In the genomic region with DNA sequence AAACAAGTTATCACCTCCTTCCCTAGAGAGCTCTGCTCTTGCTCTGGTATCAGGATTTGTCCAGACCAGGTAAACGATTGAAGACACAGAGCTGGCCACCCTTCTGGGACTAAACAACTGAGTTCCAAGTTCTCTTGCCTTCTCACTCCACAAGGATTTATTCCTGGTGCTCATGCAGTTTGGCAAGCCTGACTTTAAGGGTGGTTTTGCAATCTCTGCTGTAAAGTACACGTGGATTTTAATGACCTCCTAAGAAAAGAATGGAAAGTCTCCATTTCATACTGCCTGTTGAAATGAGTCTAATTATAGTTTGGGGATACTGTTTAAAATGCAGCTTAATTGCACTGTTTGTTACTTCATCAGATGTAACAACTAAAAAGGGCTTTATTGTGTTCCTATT, we compare ENCODE assay signal across 8 mouse cellular contexts. TPM values are rescaled to one million over a fixed set of nuclear protein-coding genes. Genes with fewer than 3 reads are reported as not detected.
DNase-seq lines count a peak whose midpoint lies in the region; ATAC-seq lines count a peak whose summit lies in the region.

No protein-coding gene starts in this region.

- H3K9me3 ChIP-seq in heart, embryonic 15.5 days (replicated peaks) = no peaks in the 10 kb centered on the region
- H3K9me3 ChIP-seq in hindbrain, embryonic 14.5 days (ENCODE audit: control insufficient read depth, low read length) = no peaks in the 10 kb centered on the region
- no peaks in the 10 kb centered on the region for H3K9me3 ChIP-seq in midbrain, embryonic 12.5 days

- H3K9ac ChIP-seq in heart, embryonic 15.5 days = peak overlapping the region; percentile 82; the same call in 1 of the 2 replicates
- H3K9ac ChIP-seq in hindbrain, embryonic 14.5 days = 0 out of 2 replicates have a peak overlapping the region, but pooled peaks have one; percentile 87
- peak overlapping the region; percentile 97; the same call in 1 of the 2 replicates for H3K9ac ChIP-seq in midbrain, embryonic 12.5 days (replicated peaks)

- H3K4me1 ChIP-seq in heart, embryonic 15.5 days (replicated peaks) = peaks cover 23% of the 10 kb centered on the region
- peaks cover 10% of the 10 kb centered on the region for H3K4me1 ChIP-seq in hindbrain, embryonic 14.5 days (replicated peaks; ENCODE audit: control insufficient read depth, insufficient read depth, low read length)
- peaks cover 24% of the 10 kb centered on the region for H3K4me1 ChIP-seq in midbrain, embryonic 12.5 days

- intact Hi-C loops in heart, postnatal 10 days (cut with DNase I) = loop anchor here (2.0 kb wide), 1 partner anchor 32 kb away; no protein-coding TSS in a partner anchor

- peaks cover 19% of the 10 kb centered on the region for H3K36me3 ChIP-seq in heart, embryonic 15.5 days
- peaks cover 23% of the 10 kb centered on the region for H3K36me3 ChIP-seq in hindbrain, embryonic 14.5 days (replicated peaks; ENCODE audit: control insufficient read depth, insufficient read depth)
- H3K36me3 ChIP-seq in midbrain, embryonic 12.5 days = peaks cover 21% of the 10 kb centered on the region

- no peak overlapping the region for H3K4me3 ChIP-seq in heart, embryonic 15.5 days
- H3K4me3 ChIP-seq in hindbrain, embryonic 14.5 days (replicated peaks; ENCODE audit: low read length) = peak overlapping the region; percentile 68; the same call in 1 of the 2 replicates
- H3K4me3 ChIP-seq in midbrain, embryonic 12.5 days = peak overlapping the region; percentile 99; the same call in 1 of the 2 replicates

- no peak for DNase-seq in heart, postnatal 10 days
- peak; percentile 46 for DNase-seq in adipocyte (ENCODE audit: low spot score)
- no peak for DNase-seq in hindbrain, embryonic 14.5 days (ENCODE audit: low spot score)
- no peak for DNase-seq in thymus, postnatal 4 days
- DNase-seq in testis, postnatal 10 days (ENCODE audit: low spot score) = no peak
- DNase-seq in frontal cortex, postnatal 36 days (ENCODE audit: low spot score in 2 of 2) = no peak

- whole genome bisulfite sequencing in heart, embryonic 15.5 days = 22% methylated on average over 2 of the region's 2 CpGs
- 39% methylated on average over 2 of the region's 2 CpGs for WGBS in hindbrain, embryonic 14.5 days
- 26% methylated on average over 2 of the region's 2 CpGs for WGBS in midbrain, embryonic 12.5 days

- H3K27ac ChIP-seq in heart, embryonic 15.5 days = no peak overlapping the region
- H3K27ac ChIP-seq in hindbrain, embryonic 14.5 days = no peak overlapping the region
- H3K27ac ChIP-seq in midbrain, embryonic 12.5 days (replicated peaks) = peak overlapping the region; percentile 96; the same call in 1 of the 2 replicates

- ATAC-seq in heart, embryonic 15.5 days (replicated peaks; ENCODE audit: insufficient number of reproducible peaks, insufficient read depth, low FRiP score, low read depth) = no peak
- no peak for ATAC-seq in hindbrain, embryonic 14.5 days (ENCODE audit: low FRiP score)
- ATAC-seq in midbrain, embryonic 12.5 days (ENCODE audit: low FRiP score, low read depth) = no peak

- H3K4me2 ChIP-seq in heart, embryonic 15.5 days = peak overlapping the region; percentile 76; the same call in 1 of the 2 replicates
- peak overlapping the region; percentile 74; the same call in 1 of the 2 replicates for H3K4me2 ChIP-seq in hindbrain, embryonic 14.5 days (replicated peaks)
- H3K4me2 ChIP-seq in midbrain, embryonic 12.5 days (replicated peaks) = peak overlapping the region; percentile 93

- H3K27me3 ChIP-seq in heart, embryonic 15.5 days = peaks cover 4% of the 10 kb centered on the region
- no peaks in the 10 kb centered on the region for H3K27me3 ChIP-seq in hindbrain, embryonic 14.5 days (ENCODE audit: control insufficient read depth, insufficient read depth, low read length)
- 0 out of 2 replicates have a peak, but pooled peaks cover 12% of the 10 kb centered on the region for H3K27me3 ChIP-seq in midbrain, embryonic 12.5 days

RNA-seq across cellular contexts. Expression of a gene that starts 1.1 kb away (rescaled TPM):
- polyA plus RNA-seq in heart, embryonic 15.5 days (2015; fragmentation: Nextera tagmentation; extraction: Ambion mirVana) = 213 and 251 TPM in 2 replicates
- 100 to 1,000 TPM; 105 to 112 TPM for total RNA-seq in heart, postnatal 10 days (2021)
- 223 and 243 TPM in 2 replicates for polyA plus RNA-seq in hindbrain, embryonic 14.5 days (2014; fragmentation: Nextera tagmentation; extraction: Ambion mirVana)
- polyA plus RNA-seq in midbrain, embryonic 12.5 days (2016; fragmentation: Nextera tagmentation; extraction: Ambion mirVana) = 326 and 341 TPM in 2 replicates

RNA-seq across cellular contexts. Expression of a gene that starts 6.6 kb away (rescaled TPM):
- 0.28 and 0.38 TPM in 2 replicates for polyA plus RNA-seq in heart, embryonic 15.5 days (2015; fragmentation: Nextera tagmentation; extraction: Ambion mirVana)
- total RNA-seq in heart, postnatal 10 days (2021) = under 1 TPM; 0.07 to 0.12 TPM
- 0.16 and 0.18 TPM in 2 replicates for polyA plus RNA-seq in hindbrain, embryonic 14.5 days (2014; fragmentation: Nextera tagmentation; extraction: Ambion mirVana)
- 0.06 and 0.10 TPM in 2 replicates for polyA plus RNA-seq in midbrain, embryonic 12.5 days (2016; fragmentation: Nextera tagmentation; extraction: Ambion mirVana)

RNA-seq across cellular contexts. Expression of a gene that starts 33.3 kb away (rescaled TPM):
- polyA plus RNA-seq in heart, embryonic 15.5 days (2015; fragmentation: Nextera tagmentation; extraction: Ambion mirVana) = 74.7 and 97.9 TPM in 2 replicates
- total RNA-seq in heart, postnatal 10 days (2021) = 10 to 100 TPM; 56.7 to 58.4 TPM
- polyA plus RNA-seq in hindbrain, embryonic 14.5 days (2014; fragmentation: Nextera tagmentation; extraction: Ambion mirVana) = 78.7 and 82.4 TPM in 2 replicates
- 40.6 and 42.1 TPM in 2 replicates for polyA plus RNA-seq in midbrain, embryonic 12.5 days (2016; fragmentation: Nextera tagmentation; extraction: Ambion mirVana)

RNA-seq across cellular contexts. Expression of a gene that starts 54.4 kb away (rescaled TPM):
- polyA plus RNA-seq in heart, embryonic 15.5 days (2015; fragmentation: Nextera tagmentation; extraction: Ambion mirVana) = 5.4 and 7.1 TPM in 2 replicates
- 1 to 10 TPM; 7.9 TPM for total RNA-seq in heart, postnatal 10 days (2021)
- 3.4 and 5.1 TPM in 2 replicates for polyA plus RNA-seq in hindbrain, embryonic 14.5 days (2014; fragmentation: Nextera tagmentation; extraction: Ambion mirVana)
- 4.6 and 6.5 TPM in 2 replicates for polyA plus RNA-seq in midbrain, embryonic 12.5 days (2016; fragmentation: Nextera tagmentation; extraction: Ambion mirVana)

RNA-seq across cellular contexts. Expression of a gene that starts 54.4 kb away (rescaled TPM):
- 9.0 and 10.4 TPM in 2 replicates for polyA plus RNA-seq in heart, embryonic 15.5 days (2015; fragmentation: Nextera tagmentation; extraction: Ambion mirVana)
- total RNA-seq in heart, postnatal 10 days (2021) = 1 to 10 TPM; 3.7 to 5.0 TPM
- 5.0 and 6.0 TPM in 2 replicates for polyA plus RNA-seq in hindbrain, embryonic 14.5 days (2014; fragmentation: Nextera tagmentation; extraction: Ambion mirVana)
- 4.2 and 6.1 TPM in 2 replicates for polyA plus RNA-seq in midbrain, embryonic 12.5 days (2016; fragmentation: Nextera tagmentation; extraction: Ambion mirVana)
